Mouse (Mus musculus) c-Kit-negative CD71-positive TER-119-positive erythroid progenitor cells, embryonic 14.5 days (primary cell): ENCODE data around the gene Zc3h10.
"Not testable (repeated sequence)": the region's sequence is repeated elsewhere in the genome, so short reads cannot be mapped to it uniquely, and the experiment has no call there.

Source experiments
- DNase-seq: peaks from one replicate; pipeline ENCODE4 v3.0.0-alpha.2; 2013; ENCODE audit warnings: low read depth, low spot score

Zc3h10 gene

DNA sequence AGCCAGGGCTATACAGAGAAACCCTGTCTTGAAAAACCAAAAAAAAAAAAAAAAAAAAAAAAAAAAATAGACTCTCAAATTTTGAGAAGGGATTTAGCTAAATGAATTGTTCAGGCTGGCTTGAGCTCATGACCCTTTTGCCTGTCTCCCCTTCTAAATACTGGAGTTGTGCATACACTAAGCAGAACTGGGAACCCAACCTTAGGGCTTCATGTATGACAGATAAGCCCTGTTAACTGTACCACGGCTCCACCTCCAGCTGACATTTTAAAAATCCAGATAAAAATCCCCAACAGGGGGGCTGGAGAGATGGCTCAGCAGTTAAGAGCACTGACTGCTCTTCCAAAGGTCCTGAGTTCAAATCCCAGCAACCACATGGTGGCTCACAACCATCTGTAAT lies 8.0 kb upstream of the Zc3h10 start:
- DNase-seq, result not testable (repeated sequence)

DNA sequence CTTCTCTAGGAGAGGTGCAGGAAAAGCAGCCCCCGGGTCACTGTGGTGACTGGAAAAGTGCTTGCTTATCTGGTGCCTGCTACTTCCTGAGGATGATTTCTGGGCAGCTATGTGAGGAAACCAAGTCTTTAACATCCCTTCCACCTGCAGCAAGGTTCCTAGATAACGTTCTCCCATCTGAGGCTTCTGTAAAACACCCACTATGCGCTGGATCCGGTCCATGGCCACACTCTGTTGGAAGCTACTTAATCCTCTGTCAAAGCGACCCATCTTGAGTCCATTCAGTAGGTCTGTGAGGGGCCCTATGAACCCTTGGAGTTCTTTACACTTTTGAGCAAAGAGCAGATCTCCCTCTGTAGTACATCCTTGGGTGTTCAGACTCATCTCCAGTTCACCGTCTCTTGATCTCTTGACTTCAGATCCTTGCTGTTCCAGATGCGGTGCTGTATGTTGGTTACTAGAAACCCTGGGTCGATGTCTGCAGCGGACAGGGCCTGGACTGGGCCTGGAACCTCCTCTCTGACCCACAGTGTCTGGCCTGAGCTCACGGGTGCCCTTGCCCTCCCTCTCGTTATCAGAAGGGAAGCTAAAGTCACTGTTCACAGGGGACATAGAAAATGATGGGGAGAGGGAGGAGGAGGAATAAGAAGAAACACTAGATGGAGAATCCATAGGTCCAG lies 2.7 kb upstream of the Zc3h10 start:
- DNase-seq, result not testable (repeated sequence)

DNA sequence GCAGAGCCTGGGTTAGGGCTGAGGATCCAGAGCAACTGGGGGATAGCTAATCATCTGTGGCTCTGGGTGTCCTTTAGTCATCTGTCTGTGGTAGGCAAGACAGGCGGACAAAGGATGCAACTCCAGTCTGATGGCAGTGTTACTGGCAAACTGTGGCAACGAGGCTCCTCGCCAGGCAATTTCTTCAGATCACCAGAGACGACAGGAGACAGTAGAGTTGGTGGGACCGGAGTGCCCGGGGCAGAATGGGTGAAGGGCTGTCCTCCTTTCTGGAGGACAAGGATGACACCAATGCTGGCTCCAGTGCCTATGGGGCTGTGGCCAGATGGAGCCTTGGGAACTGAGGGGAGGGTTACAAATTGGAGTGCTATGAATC lies 2.1 kb upstream of the Zc3h10 start:
- DNase-seq, result not testable (repeated sequence)

GRCm38 (mm10) chr10:128548947-128549681 lies 1.5 kb upstream of the Zc3h10 start, which contains the start of gene Rpl41:
TSS of gene Rpl41 (minus strand) at chr10:128549305.
- DNase-seq, result peak; percentile 86

- DNase-seq, result peak; percentile 28
Measured at GRCm38 (mm10) chr10:128548051-128548791, 647 bp upstream of the Zc3h10 start.

- DNase-seq, result no peak
Measured at GRCm38 (mm10) chr10:128546787-128547186, 787 bp downstream of the Zc3h10 start.

DNA sequence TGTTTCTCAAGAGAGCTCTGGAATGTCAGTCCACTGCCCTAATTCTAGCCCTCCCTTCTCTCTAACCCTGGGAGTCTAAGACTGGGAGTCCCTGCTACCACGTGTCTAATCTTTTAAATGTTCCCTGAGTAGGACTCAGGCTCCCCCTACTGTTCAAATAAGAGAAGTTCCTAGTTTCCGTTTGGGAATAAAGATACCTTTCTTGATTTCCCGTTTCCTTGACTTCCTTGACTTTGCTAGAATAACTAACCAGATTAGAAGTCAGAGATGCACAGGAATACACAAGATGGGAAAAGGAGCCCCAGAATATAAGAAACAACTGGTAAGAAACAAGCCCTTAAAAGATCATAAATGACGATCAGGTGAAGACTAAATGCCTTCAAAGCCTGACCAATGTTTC lies 1.2 kb downstream of the Zc3h10 start:
- DNase-seq, result peak; percentile 66

- DNase-seq, result no peak
Measured at GRCm38 (mm10) chr10:128545570-128545898, 2.0 kb downstream of the Zc3h10 start.

GRCm38 (mm10) chr10:128544674-128545569 lies 2.7 kb downstream of the Zc3h10 start:
- no peak for DNase-seq

GRCm38 (mm10) chr10:128544151-128544657 lies 3.4 kb downstream of the Zc3h10 start:
- no peak for DNase-seq

DNA sequence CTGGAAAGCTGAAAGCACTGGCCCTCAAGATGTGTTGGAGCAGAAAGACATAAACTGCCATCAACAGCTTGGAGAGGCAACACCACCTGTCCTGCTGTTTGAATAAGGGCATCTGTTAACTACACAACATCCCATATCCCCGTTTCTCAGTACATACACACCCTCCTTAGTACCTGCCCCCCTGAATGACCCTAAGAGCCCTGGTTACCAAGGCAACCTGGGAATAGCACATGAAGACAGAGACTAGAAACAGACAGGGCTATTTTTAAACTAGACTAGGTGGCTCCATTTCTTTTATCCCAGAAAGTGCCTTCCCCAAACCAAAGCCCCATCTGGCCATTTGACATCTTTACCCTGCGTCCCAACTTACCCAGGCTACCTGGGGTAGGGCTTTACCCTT lies 4.5 kb downstream of the Zc3h10 start:
- DNase-seq, result no peak

- DNase-seq, result no peak
Measured at GRCm38 (mm10) chr10:128538340-128538870, 9.2 kb downstream of the Zc3h10 start.

DNA sequence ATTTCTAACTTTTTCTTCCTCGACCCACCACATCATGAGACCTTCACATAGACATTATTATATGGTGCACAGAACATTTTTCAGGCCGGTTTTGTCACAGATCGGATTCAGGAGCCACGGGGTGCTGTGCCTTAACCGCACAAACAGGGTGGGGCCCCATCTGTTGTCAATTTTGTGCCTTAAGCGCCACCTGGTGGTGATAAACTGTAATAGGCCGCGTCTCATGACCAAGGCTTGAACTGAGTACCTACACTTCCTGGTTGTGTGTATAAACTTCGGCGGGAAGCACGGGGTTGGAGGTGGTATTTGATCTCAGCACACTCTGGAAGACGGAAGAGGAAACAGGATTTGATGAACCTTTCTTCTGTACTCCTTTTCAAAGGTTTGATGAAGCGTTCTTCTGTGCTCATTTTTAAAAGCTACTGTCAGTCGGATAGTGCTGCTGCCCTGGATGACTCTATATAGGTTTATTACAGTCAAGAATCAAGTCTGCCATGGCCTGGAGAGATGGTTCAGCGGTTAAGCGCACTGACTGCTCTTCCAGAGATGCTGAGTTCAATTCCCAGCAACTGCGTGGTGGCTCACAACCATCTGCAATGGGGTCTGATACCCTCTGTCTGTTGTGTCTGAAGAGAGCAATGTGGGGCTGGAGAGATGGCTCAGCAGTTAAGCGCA lies 11.2 kb downstream of the Zc3h10 start:
- peak; percentile 94 for DNase-seq

GRCm38 (mm10) chr10:128535624-128536265 lies 11.8 kb downstream of the Zc3h10 start:
- DNase-seq, result no peak

- no peak for DNase-seq
Measured at GRCm38 (mm10) chr10:128535206-128535605, 12.4 kb downstream of the Zc3h10 start.

GRCm38 (mm10) chr10:128526366-128527356 lies 20.9 kb downstream of the Zc3h10 start:
- no peak for DNase-seq

DNA sequence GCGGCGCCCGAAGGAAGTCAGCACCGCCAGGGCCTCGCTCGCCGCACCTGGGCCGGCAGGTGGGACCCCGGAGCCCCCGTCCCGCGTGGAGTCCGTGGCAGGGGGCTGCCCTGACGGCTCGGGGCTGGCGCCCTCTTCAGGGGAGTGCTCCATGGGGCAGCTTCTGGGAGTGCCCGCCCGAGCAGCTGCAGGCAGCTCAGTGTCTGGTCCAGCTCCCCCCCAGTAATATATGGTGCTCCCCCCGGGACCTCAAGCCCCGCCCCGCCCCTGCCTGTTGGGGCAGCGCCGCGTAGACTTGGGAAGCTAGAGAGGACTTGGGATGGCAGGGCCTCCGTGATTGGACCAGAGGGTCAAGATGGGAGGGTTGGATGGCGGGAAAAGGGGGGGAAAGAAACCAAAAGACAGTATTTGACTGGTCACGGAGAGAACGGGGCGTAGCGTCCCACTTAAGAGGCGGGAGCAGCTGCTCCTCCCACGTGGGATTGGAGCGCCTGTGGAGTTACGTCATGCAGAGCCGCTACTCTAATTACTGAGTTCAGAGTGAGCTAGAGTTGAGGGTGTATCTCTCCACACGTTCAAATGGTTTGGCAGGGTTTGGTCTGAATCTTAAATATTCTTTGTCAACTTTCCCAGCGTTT lies 21.8 kb downstream of the Zc3h10 start, which contains the start of gene Esyt1:
Gene Esyt1 (minus strand): TSS at position 201 of the 638 bp plus-strand sequence.
- DNase-seq, result peak; percentile 94
